Mouse (Mus musculus) Patski (cell line): ENCODE results near the gene Rdx. TPM values are rescaled to one million over a fixed set of nuclear protein-coding genes. Genes with fewer than 3 reads are reported as not detected.

Source experiments
- ATAC-seq: fragments of 100-300 bp; one replicate; pipeline ENCODE4 v1.8.0; 2021
- CTCF ChIA-PET: fragments of 350-600 bp; sonication (Branson Sonifier 250); formaldehyde crosslinking; loops from one replicate; lab custom pipeline; 2022; ENCODE audit warnings: inconsistent platforms; lab: Charles Lee
- POLR2A ChIA-PET: fragments of 350-600 bp; sonication (Branson Sonifier 250); formaldehyde crosslinking; loops from one replicate; lab custom pipeline; 2022; ENCODE audit warnings: antibody characterized with exemption, inconsistent platforms; lab: Charles Lee
- DNase-seq: peaks from one replicate; pipeline ENCODE4 v3.0.0-alpha.2; 2011; ENCODE audit warnings: low read depth, low spot score
- H3K27me3 ChIP-seq: fragments of 371-371 bp; one replicate; pipeline ENCODE4 v1.5.1; 2021
- CTCF ChIP-seq: fragments of 100-300 bp; IDR thresholded peaks from one replicate; pipeline ENCODE4 v1.5.1; 2021
- in situ Hi-C: fragments of 300-500 bp; cut with MboI; formaldehyde crosslinking; loops from 3 replicates; pipeline ENCODE4 v1.11.1; 2018; ENCODE audit warnings: low pct_unique_long_range_greater_than_20kb, mixed read lengths
- polyA plus RNA-seq: library from polyadenylated mRNA; unstranded; gene quantifications from one replicate; pipeline ENCODE4 v1.2.3, GENCODE M21; 2021

The Rdx gene
- polyA plus RNA-seq, 1 experiment from 2014 or later: 96.6 TPM

DNA sequence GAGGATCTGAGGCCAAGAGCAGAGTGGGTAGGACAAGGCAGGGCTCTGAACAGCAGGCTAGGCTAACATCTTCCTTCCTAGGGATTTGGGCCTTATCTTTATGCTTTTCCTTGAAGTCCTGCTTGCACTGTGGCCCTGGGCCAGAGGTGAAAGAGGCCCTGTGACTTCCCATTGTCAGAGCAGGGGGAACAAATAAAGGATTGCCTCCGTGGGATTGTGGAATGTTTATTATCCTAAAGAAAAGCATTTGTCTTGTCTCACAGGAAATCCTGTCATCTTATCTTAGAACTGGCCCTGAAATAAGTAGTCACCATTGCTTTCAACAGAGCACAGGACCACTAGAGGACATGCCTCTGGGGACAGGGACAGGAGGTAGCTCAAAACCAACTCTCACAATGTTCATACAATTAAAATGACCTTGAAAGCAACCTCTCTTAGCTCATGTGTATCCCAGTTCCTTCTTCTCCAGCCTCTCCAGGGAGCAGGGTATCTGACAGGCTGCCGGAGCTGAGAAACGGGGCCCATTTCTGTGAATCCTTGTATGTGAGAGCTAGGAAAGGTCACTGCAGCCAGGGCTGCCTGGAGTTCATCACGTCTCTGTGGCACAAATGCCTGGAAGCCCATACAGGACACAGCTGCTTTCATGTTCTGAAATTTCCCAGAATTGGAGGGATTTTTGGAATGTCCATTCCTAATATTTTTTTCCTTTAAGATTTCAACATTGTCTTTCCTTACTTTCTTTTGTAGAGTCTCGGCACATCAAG, 19.5 kb upstream of the Rdx start:
- POLR2A ChIA-PET: no interaction called here
- CTCF ChIA-PET: interaction anchor here (1.4 kb wide), 1 partner anchor 31 kb away, joined by 3 read pairs; no protein-coding TSS in a partner anchor
- in situ Hi-C loops: no loop called here
- no peak for ATAC-seq
- TF ChIP-seq CTCF: no peak
- no peak for DNase-seq
- H3K27me3 ChIP-seq: no peaks in the 10 kb centered on the region

DNA sequence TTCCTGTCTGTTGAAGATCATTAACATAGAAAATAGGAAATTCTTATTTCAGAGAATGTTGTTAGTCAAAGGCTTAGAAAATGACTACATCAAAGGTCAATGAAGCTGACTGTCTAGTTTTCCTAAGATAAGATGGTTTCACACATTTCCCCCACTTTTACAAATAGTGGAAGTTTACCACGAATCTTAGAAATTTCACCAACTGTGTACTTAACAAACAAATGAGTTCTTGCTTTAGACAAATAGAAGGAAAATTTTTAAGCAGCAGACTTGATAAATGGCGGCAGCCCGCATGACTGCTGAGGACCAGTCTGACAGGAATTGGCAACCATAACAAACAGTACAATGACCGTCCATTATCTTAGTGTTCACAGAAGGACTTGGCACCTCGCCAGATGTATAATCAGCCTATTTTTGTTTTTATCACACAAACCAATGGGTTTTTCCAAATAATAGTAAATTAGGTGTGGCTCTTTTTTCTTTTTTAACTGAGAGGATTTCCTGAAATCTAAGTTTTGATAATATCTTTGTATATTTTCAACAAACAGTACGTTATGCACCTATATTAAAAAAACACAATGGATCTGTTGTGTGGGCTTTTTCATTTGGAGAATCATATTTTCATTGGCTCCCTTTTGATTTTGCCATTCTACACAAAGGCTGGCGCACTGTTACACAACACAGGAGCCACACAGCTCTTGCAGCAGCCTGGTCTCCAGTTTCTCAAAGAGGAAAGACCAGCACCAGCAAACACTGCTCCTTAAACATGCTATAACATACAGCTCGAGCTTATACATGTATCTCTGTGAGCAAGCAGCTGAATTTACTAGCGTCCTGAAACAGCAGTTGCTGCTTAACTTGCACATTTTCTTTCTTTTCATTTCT, 18.2 kb upstream of the Rdx start:
- no peak for DNase-seq

DNA sequence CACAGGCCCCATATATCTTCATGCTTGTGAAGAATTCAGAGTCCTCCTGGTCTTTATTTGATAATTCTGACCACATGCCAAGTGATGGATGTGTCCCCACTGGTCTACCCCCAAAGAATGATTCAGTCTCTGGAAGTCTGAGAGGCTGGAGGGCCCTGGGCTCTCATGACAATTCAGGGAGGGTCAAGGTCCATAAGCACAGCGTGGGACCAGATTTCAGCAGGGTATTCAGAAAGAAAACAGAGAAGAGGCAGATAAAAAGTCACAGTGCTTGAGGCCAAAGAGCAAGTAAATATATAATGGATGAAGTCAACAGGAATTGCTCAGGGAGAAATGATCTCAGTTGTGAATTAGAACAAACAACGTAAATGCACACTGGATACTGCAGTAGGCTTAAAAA, 15.5 kb upstream of the Rdx start:
- no peak for ATAC-seq
- POLR2A ChIA-PET: no interaction called here
- in situ Hi-C loops: no loop called here
- no peak for DNase-seq
- no peak for TF ChIP-seq CTCF
- CTCF ChIA-PET: interaction anchor here (0.9 to 1.2 kb wide), 2 partner anchors 9 to 22 kb away, joined by 3 read pairs; no protein-coding TSS in a partner anchor
- no peaks in the 10 kb centered on the region for H3K27me3 ChIP-seq

More for the DNA sequence above, 18.2 kb upstream of the Rdx start:
- ChIA-PET POLR2A (interaction anchor here (1.4 kb wide), 1 partner anchor 19 kb away, joined by 4 read pairs; the partner anchor contains the start of gene Rdx), CTCF (interaction anchor here (1.4 kb wide), 1 partner anchor 30 kb away, joined by 3 read pairs; no protein-coding TSS in a partner anchor)
- no peak for ATAC-seq
- H3K27me3 ChIP-seq: no peaks in the 10 kb centered on the region
- no peak for TF ChIP-seq CTCF
- in situ Hi-C loops: no loop called here

DNA sequence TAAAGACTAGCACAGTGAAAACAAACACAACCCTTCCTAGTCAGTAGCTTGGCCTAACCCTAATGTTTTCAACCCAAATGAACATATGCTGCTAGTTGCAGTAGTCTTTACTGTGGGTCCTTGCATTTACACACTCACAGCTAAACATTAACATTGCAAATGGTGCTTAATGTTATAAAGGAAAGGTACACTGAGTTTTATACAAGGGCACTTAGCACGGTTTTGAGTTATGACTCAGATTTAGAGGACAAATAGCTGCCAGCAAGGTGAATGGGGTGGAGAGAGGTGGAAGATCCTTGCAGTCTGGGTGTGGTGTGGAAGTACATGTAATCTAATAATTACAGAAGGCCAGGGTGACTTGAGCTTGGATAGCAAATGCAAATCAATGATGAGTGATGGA, 9.5 kb upstream of the Rdx start:
- ChIA-PET CTCF (interaction anchor here (1.4 kb wide), 1 partner anchor 15 kb away, joined by 3 read pairs; no protein-coding TSS in a partner anchor), POLR2A (no interaction called here)
- in situ Hi-C loops: no loop called here
- ATAC-seq (no peak), DNase-seq (no peak)
- no peaks in the 10 kb centered on the region for H3K27me3 ChIP-seq
- TF ChIP-seq CTCF: no peak

DNA sequence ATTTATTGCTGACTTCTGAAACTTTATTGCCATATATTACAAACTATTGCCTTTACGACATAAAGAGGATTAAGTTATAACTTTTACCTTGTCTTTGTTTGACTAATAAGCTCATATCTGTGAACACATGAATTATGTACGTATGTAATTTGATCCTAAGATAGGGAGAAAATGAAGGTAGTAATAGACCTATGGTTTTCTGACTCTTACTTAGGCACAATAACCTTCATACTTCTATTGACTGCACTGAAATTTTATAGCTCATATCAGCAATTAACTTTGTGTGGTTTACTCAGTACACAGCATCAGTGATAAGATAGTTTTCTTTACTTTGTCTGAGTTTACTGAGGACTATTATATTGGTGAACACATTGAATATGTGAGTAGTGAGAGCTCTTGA, 5.3 kb upstream of the Rdx start:
- ChIA-PET CTCF (interaction anchor here (0.9 to 1.8 kb wide), 3 partner anchors 9 to 33 kb away, joined by 3 to 5 read pairs (median 3); no protein-coding TSS in a partner anchor), POLR2A (interaction anchor here (0.7 kb wide), 1 partner anchor 15 kb away, joined by 4 read pairs; no protein-coding TSS in a partner anchor)
- H3K27me3 ChIP-seq: no peaks in the 10 kb centered on the region
- TF ChIP-seq CTCF: no peak
- DNase-seq: no peak
- no peak for ATAC-seq
- in situ Hi-C loops: no loop called here

DNA sequence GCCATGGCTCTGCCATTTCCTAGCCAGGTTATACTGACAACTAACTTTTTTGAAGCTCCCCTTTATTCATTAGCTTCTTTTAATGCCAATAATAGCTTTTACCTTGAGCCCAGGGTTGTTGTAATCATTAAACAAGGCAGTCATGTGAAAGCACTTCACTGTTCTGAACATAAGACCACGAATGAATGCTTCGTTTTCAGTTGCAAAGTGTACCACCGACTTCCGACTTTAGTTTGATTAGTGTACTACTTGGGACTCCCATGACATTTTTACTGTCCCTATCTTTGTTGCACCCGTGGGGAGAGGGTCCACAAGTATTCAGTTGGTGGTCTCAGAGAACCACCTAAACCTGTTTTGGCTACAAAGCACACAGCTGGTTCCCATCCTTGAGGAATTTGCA, 287 bp upstream of the Rdx start:
- ChIA-PET POLR2A (interaction anchor here (1.5 kb wide), 1 partner anchor 17 kb away, joined by 4 read pairs; no protein-coding TSS in a partner anchor), CTCF (interaction anchor here (0.9 to 2.0 kb wide), 6 partner anchors 12 to 59 kb away, joined by 3 to 5 read pairs (median 3); no protein-coding TSS in a partner anchor)
- TF ChIP-seq CTCF: no peak
- H3K27me3 ChIP-seq: no peaks in the 10 kb centered on the region
- ATAC-seq (no peak), DNase-seq (no peak)
- in situ Hi-C loops: no loop called here

DNA sequence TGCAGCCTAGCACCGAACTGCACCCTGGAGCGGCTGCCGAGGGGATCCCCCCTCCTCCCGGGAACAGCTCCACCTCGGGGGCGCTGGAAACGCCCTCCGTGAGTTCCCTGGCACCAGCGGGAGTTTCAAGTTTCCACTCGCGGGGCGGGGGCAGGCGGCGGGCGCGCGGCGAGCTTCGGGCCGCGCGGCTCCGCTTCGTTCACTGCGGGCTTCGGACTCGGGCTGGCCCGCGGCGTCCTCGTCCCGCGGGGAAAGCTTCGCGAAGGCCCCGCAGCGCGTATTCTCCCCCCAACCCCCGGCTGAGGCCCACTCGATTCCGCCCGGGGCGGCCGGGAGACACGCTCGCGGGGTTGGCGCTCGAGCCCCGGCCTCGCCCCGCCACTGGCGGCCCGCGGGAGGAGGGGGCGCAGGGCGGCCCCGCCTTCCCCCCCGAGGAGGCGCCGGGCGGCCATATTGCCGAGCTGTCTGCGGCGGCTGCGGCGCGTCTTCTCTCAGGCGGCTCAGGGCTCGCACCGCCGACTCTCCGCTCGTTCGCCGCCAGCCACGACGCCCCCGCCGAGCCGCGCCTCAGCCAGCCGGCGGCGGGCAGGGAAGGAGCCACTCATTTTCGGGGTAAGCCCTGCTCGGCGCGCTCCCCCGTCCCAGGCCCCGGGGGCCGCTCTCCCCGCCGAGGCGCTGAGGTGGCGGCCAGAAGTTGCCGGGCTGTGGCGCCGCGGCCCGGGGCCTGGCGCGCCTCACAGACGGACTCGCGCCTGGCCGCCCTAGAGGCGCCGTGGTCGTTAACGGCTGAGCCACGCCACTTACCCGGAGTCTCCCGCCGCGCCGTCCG, 1.1 kb downstream of the Rdx start:
- ChIA-PET CTCF (interaction anchor here (1.0 to 2.0 kb wide), 3 partner anchors 52 to 71 kb away, joined by 3 to 5 read pairs (median 3); no protein-coding TSS in a partner anchor), POLR2A (interaction anchor here (0.6 to 1.5 kb wide), 3 partner anchors 12 to 122 kb away, joined by 3 to 4 read pairs (median 3); no protein-coding TSS in a partner anchor)
- no peak for TF ChIP-seq CTCF
- DNase-seq: no peak
- no peaks in the 10 kb centered on the region for H3K27me3 ChIP-seq
- peak; percentile 82 for ATAC-seq
- in situ Hi-C loops: no loop called here

DNA sequence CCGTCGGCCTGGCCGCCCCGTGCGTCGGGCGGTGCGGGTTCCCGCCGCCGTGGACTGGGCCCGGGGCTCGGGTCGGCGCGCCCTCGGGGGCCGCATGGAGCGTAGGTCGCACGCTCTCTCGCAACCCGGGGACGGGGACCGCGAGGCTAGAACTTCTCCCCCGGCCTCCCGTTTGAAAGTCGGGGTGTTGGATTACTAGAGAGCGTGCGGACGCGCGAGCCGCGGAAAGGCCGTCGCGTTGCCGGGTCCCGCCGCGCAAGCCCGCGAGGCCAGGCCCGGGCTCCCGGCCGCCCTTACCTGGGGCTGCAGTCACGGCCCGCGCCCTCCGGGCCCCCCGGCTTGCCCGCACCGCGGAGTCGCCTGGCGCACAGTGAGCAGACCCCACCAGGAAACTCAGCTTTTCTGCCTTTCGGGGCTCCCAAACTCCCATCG, 1.7 kb downstream of the Rdx start:
- TF ChIP-seq CTCF: no peak
- ChIA-PET CTCF (interaction anchor here (1.0 kb wide), 1 partner anchor 72 kb away, joined by 3 read pairs; no protein-coding TSS in a partner anchor), POLR2A (no interaction called here)
- DNase-seq: no peak
- in situ Hi-C loops: no loop called here
- ATAC-seq: peak; percentile 28
- no peaks in the 10 kb centered on the region for H3K27me3 ChIP-seq

DNA sequence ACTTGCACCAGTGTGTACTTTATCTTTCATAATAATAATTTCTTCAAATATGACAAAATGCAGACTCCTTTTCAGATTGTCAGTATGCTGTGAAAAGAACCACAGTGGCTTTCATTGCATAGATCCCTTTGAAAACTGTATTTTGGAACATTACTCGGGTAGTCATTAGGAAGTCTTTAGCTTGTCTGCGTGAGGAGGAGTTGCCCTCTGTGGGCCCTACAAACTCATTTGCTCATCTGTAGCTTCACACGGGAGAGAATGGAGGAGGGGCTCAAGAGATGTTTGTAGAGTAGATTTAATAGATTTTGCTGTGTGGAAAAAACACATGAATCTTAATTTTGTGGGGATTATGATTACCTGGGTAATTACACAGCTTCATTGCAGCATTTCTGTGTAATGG, 2.6 kb downstream of the Rdx start:
- no peak for ATAC-seq
- ChIA-PET POLR2A (interaction anchor here (0.7 to 1.3 kb wide), 2 partner anchors 10 to 87 kb away, joined by 3 to 4 read pairs; no protein-coding TSS in a partner anchor), CTCF (interaction anchor here (1.2 kb wide), 1 partner anchor 72 kb away, joined by 4 read pairs; no protein-coding TSS in a partner anchor)
- no peak for TF ChIP-seq CTCF
- DNase-seq: no peak
- no peaks in the 10 kb centered on the region for H3K27me3 ChIP-seq
- in situ Hi-C loops: no loop called here
